Mouse (Mus musculus): ENCODE results near the gene Tfpi.
"Not testable (repeated sequence)": the region's sequence is repeated elsewhere in the genome, so short reads cannot be mapped to it uniquely, and the experiment has no call there.

Tfpi gene

DNA sequence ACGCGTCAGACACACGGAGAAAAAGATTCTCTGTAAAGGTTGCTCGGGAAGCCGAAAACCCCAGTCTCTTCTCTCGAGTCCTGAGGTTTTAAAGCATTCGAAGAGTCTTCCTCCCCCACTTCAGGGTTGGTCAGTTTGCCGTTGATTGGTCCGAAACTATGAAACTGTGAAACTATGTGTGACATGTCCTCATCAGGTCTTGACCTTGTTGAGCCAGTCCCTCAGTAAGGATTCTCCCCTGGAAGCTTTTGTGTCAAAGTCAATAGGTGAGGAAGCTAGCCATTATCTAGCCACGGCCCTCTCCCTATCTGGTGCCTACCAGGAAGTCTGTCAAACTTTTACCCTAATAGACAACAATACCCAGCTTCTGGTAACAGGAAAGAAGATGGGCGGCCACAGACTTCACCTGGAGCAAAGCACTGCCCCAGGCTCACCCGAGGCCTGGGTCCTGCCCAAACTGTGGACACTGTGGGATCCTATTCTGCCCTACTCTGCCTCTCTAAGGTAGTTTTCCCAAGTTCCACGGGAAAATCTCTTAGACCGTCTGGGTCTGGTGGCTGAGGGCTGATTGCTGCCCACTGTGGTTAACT is 2.5 kb downstream of the Tfpi start:
- DNase-seq, result no peak

DNA sequence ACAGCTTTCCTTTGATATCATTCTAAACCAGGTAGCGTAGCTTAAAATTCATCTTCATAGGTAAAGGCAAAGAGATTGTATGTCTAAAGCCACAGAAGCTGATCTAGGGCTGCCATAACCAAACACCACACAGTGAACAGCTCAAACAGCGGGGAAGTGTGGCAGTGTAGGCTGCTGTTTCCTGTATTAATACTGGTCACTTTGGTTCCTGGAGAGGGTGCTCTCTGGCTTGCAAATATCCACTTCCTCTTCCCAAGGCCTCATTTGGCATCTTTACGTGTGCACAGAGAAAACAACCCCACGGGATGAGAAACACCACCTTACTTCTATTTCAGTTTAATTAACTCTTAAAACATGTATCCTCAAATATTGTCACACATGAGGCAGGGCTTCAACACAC is 9.2 kb downstream of the Tfpi start:
- no peak for DNase-seq

DNA sequence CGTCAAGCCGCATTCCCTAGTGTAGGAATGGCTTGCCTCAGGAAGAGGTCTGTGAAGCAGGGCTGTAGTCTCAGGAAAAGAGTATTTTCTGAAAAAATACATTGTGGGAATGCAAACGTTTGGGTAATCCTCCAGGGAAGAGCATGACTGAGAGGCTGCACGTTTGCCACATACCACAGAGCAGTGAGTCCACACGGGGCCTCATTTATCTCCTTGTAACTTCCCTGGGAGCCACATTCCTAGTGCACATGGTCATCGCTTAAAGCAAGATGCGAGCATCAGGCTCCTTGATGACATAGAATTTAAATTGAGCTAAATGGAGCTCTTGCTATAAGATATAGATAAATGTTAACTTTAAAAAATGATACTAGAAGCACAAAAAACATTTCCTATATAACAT is 11.6 kb downstream of the Tfpi start:
- DNase-seq, result no peak

DNA sequence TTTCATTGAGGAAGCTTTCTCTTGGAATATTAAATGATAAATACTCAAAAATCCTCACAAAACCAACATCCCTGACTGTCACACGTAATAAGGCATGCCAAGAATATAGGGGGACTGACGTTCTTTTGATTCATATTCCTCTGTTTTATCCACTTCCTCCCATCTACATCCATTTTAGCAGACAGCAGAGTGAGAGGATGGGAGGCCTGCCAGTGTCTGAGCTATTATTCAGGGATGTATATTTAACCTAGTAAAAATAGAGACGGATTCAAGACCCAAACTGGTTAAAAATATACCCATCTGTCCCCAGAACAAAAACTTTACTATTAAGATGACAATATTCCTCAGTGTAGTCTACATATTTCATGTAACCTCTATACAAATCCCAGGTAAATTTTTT is 14.2 kb downstream of the Tfpi start:
- DNase-seq, result no peak

DNA sequence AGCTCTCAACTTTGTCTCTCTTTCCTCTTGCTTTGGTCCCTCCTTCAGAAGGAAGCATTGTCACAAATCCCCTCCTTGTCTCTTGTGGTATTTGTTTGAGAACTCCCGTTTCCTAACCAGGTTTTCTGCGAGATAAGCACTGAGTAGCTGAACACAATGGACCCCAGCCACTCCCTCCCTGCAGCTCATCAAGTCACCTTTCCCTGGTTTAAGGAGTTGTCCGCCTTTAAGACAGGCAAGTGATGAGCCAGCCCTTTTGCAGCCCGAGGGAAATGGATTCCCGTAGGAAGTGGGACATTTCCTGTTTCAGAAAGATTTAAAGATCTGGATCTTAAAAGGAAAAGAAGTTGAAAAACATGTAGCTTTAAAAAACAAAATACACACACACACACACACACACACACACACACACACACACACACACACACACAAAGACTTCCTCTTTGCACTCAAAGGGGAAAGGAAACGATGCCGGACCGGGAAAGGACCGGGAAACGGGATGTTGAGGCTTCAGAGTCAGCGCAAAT is 16.9 kb downstream of the Tfpi start:
- DNase-seq, result peak; percentile 70

DNA sequence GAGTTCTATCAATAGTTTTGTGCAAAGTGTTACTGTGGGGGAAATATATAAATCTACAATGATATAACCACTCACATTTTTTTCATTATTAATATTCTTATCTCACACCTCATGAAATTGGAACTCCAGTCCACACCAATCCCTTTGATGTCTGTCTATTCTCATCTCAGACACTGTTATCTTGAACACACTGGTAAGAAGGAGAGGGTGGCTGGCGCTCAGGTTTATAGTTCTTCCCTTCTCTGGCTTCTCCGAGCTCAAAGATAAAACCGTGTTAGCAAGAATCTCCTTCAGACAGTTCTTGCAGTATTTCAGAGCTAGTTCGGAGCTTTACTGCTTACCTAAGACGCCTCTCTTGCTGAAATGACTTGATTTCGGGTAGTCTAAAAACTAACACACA is 19.4 kb downstream of the Tfpi start:
- DNase-seq, result no peak

DNA sequence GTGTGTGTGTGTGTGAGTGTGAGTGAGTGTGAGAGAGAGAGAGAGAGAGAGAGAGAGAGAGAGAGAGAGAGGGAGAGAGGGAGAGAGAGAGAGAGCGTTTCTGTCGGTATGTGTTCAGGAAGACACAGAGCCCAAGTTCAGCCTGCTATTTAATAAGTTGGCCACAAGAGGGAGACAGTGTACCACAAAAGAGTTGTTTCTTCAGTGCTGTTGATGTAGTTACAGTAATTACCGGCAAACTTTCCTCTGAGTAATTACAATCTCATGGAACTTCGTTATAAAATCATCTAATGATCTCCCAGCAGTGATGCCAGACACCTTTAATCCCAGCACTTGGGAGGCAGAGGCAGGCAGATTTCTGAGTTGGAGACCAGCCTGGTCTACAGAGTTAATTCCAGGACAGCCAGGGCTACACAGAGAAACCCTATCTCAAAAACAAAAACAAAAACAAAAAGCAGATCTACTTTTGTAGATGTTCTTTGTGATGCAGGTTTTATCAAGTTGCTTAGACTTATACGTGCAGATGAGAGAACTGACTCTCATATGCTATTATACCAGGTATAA is 21.3 kb downstream of the Tfpi start:
- DNase-seq, result peak; percentile 80

DNA sequence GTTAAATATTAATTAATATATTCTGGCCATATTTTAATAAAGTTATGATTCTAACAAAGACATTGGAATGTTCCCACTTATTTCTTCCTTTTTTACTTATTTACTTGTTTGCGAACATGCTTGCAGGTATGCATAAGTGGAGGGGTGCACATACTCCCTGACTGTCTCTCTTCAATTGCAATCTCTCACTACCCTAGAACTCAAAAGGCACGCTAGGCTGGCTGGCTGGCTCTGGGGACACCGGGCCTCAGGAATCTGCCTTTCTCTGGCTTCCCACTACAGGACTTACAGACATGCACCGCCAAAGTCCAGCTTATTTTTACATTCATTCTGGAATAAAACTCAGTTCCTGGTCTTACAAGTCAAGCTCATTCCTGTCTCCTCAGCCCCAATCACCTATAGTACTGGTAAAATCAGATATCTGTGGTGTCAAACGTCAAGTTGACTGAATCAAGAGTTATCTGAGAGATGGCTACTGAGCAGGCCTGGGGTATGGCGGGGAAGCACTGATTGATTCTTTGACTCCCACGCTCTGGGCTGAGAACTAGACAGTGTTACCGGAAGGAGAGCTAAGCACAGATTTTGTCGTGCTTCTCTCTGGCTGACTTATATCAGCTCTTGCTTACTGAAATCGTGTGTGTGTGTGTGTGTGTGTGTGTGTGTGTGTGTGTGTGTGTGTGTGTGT is 21.9 kb downstream of the Tfpi start:
- DNase-seq, result no peak

DNA sequence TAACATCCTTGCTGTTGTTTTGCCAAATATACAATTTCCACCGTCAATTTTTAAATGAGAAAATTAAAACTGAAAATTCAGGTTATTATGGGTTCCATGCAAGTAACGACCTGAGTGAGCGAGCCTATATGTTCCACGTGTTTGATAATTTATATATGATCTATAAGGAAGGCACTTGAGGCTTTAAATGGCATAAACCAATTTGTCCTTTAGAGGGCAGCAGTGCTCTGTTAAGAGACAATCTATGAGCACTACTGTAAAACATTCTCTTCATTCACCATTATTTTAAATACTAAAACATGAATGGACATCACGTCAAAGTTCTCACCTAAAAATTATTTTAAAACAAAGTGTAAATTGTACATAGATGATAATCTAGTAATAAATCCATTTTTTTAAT is 22.5 kb downstream of the Tfpi start:
- DNase-seq, result peak; percentile 80

DNA sequence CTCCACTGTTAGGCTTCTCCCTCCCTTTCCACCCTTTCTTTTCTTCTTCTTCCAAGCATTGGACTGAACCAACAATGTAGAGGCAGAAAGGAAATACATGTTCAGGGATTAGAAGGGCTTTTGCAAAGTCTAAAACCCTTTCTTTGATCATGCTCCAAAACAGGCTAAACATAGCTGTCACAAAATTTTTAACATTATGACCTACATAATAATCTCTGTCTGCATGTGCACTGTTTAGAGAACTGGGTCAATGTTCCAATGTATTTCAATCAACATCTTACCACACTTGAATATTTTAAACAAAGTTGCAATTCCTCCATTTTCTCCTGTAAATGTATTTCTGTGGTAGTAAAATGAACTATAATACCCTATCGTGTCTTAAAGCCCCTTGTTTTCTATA is 31.1 kb downstream of the Tfpi start:
- DNase-seq, result no peak

DNA sequence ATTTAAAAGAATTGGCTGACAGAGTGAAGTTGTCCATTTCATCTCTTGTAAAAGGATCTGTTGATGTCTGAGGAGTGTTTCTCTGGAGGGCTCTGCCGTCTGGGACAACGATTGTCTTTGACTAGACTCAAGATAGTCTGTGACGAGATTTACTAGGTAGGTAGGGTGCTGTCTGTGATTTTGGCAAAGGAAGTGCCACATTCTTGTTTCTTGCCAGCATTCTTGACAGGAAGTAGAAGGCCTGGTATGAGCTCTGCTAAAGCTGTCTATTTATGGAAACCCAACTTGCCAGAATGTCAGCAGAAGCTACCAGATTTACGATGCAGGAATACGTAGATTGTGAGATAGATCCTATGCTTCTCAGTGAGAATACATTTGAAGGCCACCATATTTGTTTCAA is 34.6 kb downstream of the Tfpi start:
- DNase-seq, result peak; percentile 8

DNA sequence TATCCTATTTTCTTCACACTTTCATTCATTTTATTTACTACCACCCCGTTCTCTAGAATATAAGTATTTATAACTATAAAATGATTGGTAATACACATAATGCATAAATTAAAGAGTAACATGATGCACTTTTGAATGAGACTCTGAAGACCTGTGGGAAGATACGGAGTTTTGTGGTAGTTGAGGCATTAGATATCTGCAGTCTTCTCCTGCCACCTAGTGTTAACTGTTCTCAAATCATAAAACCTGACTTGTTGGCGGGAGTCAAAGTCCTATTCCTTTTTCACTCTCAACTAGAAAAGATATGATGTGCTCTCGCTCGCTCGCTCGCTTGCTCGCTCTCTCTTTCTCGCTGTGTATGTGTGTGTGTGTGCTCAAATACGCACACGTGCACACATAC is 46.9 kb downstream of the Tfpi start:
- DNase-seq, result peak; percentile 77

DNA sequence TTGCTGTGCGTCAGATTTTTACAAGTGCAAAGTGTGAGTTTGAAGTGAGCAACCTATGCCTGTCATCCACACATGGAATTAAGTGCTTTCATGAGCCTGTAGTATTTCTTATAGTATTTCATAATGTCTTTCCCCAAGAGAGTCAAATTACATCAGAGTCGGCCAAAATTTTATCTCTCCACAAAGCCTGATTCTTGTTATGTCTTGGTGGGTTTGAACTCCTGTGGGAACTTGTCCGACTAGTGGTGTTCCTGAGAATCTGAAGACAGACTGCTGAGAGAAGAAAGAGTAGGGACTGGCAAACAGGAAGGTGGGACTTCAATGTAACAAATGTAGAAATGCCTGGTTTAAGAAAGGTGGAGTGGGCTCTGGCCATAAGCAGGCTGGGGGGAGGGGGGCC is 47.7 kb downstream of the Tfpi start:
- no peak for DNase-seq

DNA sequence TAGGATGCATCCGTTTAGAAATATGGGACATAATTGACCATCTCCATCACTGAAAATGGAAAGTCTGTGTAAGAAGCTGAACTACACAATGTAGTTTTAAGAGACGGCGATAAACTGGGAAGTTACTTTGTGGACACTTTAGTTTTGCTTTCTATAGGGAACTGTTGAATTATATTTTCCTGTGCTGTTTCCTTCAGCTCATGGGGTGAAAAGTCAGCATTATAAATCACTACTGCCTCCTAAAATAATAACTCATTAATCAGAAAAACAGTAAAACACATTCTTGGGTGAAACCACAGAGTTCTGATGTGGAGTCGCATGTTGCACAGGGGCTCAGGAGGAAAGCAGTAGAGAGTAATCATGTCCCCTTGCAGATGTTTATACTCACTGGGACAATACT is 50.0 kb downstream of the Tfpi start:
- DNase-seq, result no peak

DNA sequence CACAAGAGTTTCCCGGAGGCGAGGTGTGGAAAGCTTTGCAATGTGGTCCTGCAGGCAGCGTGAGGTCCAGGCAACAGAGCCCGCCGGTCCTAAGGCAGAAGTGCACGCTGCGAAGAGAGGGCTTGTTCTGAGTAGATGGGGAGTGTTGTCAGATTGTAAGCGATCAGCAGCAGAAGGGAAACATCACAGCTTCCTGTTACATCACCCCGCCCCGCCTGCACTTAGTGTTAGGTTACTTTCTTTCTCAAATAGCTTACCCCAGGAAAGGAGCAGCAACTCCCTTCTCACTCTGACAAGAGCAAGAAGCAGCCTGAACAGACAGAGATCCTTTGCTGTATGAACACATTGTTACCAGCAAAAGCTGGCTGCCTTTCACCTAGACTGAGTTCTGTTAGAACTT is 51.4 kb downstream of the Tfpi start, which contains the start of gene Calcrl:
TSS of gene Calcrl (minus strand) at position 274 of the 400 bp plus-strand sequence.
- peak; percentile 96 for DNase-seq

DNA sequence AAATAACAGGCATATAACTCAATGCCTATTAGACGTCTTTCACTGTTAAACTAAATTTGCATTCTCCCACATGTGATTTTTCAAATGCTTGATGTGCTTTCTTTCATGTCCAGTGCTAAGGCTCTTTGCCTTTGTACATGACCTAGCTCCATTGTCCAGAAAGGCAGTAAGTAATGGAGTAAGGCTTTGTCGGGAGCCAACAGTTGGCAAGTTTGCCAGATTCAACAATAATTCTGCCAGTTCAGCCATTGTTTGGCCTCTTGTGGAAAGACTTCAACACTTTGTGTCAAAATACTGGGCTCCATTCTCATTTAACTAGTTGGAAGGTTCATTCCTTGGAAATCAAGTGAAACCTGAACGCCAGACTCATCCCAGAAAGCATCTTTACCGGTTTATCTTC is 60.1 kb downstream of the Tfpi start:
- DNase-seq, result no peak

DNA sequence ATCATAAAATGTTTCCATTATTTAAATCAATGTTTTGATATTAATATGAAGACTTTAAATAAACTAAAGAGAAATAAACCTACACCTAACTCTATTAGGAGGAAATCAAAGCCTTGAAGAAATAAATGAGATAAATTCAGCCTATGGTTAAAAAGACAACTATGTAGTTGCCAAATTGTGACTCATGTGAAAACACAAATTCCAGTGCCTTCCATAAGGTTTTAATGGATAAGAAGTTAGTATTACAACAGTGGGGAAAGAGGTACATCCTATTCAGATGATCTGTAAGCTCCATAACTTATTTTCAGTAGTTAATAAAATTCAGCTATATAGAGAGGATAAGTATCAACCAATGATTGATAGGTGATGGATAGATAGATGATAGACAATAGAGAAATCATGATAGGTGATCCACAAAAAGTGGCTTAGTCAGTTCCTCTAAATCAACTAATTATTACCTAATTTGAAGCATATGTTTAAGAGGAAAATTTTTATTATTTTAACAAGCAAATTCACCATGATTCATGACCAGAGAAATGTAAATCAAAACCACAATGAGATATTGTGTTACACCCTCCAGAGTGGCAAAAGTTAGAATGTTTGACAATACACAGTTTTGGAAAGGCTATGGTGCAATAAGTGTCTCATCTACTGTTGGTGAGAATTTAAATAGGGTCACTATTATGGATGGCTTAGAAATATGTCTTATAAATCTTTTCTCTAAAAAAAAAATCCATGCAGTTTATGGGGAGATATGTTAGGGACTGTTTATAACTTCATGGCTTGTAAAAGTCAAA is 66.6 kb downstream of the Tfpi start:
- no peak for DNase-seq

DNA sequence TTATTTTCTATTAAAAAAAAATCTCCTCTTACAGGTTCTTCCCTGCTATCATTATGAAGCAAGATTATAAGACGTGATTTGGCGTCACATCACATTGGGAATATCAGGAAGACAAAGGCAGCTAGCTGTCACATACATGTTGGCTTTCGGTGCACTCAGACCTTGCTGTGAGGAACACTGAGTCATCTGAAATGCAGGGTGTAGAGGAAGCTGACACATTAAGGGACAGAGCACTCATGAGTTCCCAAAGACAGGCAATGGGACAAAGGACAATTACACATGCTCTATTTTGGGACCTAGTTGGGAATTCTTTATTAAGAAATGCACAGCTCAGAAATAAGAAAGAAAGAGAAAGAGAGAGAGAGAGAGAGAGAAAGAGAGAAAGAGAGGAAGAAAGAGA is 71.7 kb downstream of the Tfpi start:
- no peak for DNase-seq

DNA sequence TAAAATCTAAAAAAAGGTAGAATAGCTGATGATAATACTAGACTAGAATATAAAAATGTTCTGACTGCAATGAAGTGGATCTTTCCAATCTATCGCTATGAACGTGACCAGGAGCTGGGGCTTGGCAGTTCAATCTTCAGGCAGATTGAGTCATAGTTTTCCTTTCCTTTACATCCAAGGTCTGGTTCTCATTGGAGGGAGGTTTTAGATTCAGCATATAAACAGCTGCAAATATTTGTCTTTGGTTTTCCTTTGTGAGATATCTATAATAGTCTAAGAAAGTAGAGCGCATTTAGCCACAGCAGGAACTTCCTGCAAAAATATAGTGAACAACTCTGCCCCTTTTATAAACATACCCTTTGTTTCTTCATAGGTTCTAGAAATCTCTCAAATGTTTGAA is 73.9 kb downstream of the Tfpi start:
- no peak for DNase-seq

DNA sequence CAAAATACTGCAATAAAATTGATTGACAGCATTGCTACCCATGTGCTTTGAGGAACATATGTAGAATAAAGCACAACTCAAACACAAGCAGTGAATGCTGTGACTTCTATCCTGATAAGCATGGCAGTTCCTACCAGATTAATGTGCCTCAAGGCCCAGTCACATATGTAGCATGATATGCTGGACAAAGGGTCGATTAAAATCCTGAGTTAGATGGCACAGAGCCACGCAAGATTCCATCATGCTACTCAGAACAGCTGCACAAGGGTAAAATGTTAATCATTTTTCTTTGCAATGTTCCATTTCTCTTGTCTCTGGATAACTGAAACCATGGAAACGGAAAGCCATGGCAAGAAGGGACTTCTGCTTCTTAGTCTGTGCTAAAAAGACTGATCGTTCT is 80.0 kb downstream of the Tfpi start:
- no peak for DNase-seq

DNA sequence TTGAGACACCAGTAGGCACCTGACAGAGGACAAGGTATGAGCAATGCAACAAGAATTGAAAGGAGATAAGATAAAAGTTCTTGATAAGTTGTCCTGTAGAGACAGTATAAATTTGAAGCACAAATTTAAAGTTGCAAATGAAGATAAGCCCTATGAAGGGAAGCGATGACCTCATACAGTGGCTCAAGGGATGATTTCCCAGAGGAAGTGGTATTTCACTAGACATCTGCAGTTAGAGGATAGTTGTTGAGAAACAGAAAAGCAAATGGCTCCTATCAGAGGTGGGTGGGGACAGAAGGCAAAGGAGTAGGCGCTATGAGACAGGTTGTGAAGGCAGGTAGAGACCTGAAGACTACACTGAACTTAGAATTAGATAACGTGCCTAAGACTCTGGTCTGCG is 83.3 kb downstream of the Tfpi start:
- peak; percentile 30 for DNase-seq

DNA sequence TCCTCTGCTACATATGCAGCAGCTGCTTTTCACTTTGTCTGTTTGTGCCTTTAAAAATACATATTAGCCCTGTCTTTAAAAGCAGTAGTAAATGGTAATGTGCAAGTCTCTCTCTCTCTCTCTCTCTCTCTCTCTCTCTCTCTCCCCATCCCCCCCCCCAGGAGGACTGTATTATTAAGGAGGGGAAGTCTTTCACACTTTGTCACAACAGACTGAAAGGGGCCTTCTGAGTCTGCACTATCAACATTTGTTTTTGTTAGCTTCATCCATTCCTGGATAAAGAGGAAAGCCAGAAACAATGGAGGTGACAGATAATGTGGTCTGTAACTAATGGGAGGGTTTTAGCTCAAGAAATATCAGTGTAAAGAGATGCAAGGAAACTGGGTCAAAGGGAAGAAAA is 87.5 kb downstream of the Tfpi start:
- no peak for DNase-seq

DNA sequence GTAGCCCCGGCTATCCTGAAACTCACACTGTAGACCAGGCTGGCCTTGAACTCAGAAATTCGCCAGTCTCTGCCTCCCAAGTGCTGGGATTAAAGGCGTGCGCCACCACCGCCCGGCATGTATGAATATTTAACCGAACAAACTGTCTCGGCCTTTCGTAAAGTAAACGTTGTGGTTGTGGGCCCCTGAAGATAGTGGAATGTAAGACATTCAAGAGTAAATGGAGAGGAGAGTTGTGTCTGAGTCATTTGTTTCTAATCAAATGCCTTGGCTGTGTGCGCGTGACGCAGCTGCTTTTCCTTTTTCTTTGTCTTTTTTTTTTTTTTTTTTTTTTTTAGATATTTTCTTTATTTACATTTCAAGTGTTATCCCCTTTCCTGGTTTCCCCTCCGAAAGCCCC is 88.0 kb downstream of the Tfpi start:
- DNase-seq, result not testable (repeated sequence)

DNA sequence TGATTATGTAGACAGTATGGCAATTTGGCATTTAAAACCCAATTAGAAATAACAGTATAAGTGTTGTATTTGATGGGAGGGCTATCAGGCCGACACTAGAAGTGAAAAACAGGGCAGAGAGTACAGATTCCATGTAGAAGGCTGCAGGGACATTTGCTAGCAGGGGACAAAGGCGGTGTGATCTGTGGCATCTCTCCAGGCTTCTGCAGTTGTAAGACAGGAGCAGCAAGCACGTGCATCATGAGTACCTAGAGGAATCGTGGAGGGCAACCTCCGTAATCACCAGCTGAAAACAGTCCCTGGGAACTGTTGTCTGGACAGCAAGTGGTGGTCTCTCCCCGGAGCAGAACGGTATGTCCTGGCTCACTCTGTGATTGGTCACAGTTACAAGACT is 88.6 kb downstream of the Tfpi start:
- no peak for DNase-seq

All from lung, postnatal 36 days (tissue).